Mouse (Mus musculus) MEL (cell line): ENCODE measurements at regions not wholly inside any gene's neighbourhood (a gene's known extent, or its start where the extent isn't known, plus 50 kb on each side); places are given as distances from the start of the nearest gene placed in this dataset.

Source experiments
- DNase-seq: peaks from one replicate; pipeline ENCODE4 v3.0.0; 2011; ENCODE audit warnings: low read depth, low spot score
- H3K27ac ChIP-seq: 2 replicates; pipeline ENCODE4 v1.5.1; 2012; ENCODE audit warnings: low read depth, mild to moderate bottlenecking, control low read depth, low read length, moderate library complexity; ENCODE audit not compliant: control insufficient read depth
- H3K27me3 ChIP-seq, 2 experiments: fragments of 150-350 bp in 1 of 2; sonication (generic) in 1 of 2; 2 replicates each; pipeline ENCODE4 v1.6.1; 2012; ENCODE audit warnings: low read length in 2 of 2, mild to moderate bottlenecking in 2 of 2, improper control_type of control experiment in 1 of 2, moderate library complexity in 1 of 2; ENCODE audit not compliant: insufficient read depth in 2 of 2, control insufficient read depth in 1 of 2
- H3K36me3 ChIP-seq, 2 experiments: 2 replicates each; pipeline ENCODE4 v1.6.1; 2012 to 2014; ENCODE audit warnings: low read length in 2 of 2, improper control_type of control experiment in 1 of 2, inconsistent platforms in 1 of 2, mild to moderate bottlenecking in 1 of 2; ENCODE audit not compliant: insufficient read depth in 2 of 2, control insufficient read depth in 1 of 2
- H3K4me1 ChIP-seq, 2 experiments: fragments of 150-350 bp in 1 of 2; sonication (generic) in 1 of 2; 2 replicates each; pipeline ENCODE4 v1.6.1; 2012; ENCODE audit warnings: low read length in 2 of 2, improper control_type of control experiment in 1 of 2, mild to moderate bottlenecking in 1 of 2; ENCODE audit not compliant: insufficient read depth in 2 of 2, control insufficient read depth in 1 of 2
- H3K4me3 ChIP-seq, 2 experiments: fragments of 150-350 bp in 1 of 2; sonication (generic) in 1 of 2; 2 replicates each; pipeline ENCODE4 v1.5.1; 2012; ENCODE audit warnings: low read depth in 2 of 2, low read length in 2 of 2, mild to moderate bottlenecking in 2 of 2, moderate library complexity in 2 of 2, control low read depth in 1 of 2, improper control_type of control experiment in 1 of 2; ENCODE audit not compliant: control insufficient read depth in 1 of 2, insufficient read depth in 1 of 2
- H3K79me2 ChIP-seq: 2 replicates; pipeline ENCODE4 v1.6.1; 2012; ENCODE audit warnings: mild to moderate bottlenecking, low read length, moderate library complexity; ENCODE audit not compliant: control insufficient read depth, poor library complexity, insufficient read depth
- H3K9ac ChIP-seq: 2 replicates; pipeline ENCODE4 v1.6.1; 2012; ENCODE audit warnings: low read depth, mild to moderate bottlenecking, control low read depth, low read length, moderate library complexity; ENCODE audit not compliant: control insufficient read depth, poor library complexity, severe bottlenecking
- H3K9me3 ChIP-seq: fragments of 150-350 bp; sonication (generic); replicated peaks from 2 replicates; pipeline ENCODE4 v1.6.1; 2012; ENCODE audit warnings: mild to moderate bottlenecking, low read length, improper control_type of control experiment, moderate library complexity; ENCODE audit not compliant: insufficient read depth
- BHLHE40 ChIP-seq: IDR thresholded peaks from 2 replicates; pipeline ENCODE4 v1.6.1; 2012; ENCODE audit warnings: low read depth, mild to moderate bottlenecking, inconsistent platforms, low read length, improper control_type of control experiment, borderline replicate concordance
- CHD1 ChIP-seq: IDR thresholded peaks from 2 replicates; pipeline ENCODE4 v1.6.1; 2012; ENCODE audit warnings: low read depth, mild to moderate bottlenecking, inconsistent platforms, low read length, improper control_type of control experiment
- CTCF ChIP-seq, 3 experiments: IDR thresholded peaks in 2 of 3; conservative IDR thresholded peaks in 1 of 3; 2 replicates each; pipeline ENCODE4 v1.5.1; 2011 to 2012; ENCODE audit warnings: low read length in 3 of 3, low read depth in 2 of 3, mild to moderate bottlenecking in 2 of 3, improper control_type of control experiment in 1 of 3, inconsistent platforms in 1 of 3, mixed read lengths in 1 of 3, moderate library complexity in 1 of 3; ENCODE audit not compliant: control insufficient read depth in 1 of 3, insufficient read depth in 1 of 3, poor library complexity in 1 of 3, severe bottlenecking in 1 of 3
- E2F4 ChIP-seq: IDR thresholded peaks from 2 replicates; pipeline ENCODE4 v1.6.1; 2011; ENCODE audit warnings: low read depth, low read length, improper control_type of control experiment, borderline replicate concordance
- EP300 ChIP-seq, 2 experiments: IDR thresholded peaks; 2 replicates each; pipeline ENCODE4 v1.6.1; 2011; ENCODE audit warnings: improper control_type of control experiment in 2 of 2, low read length in 2 of 2, low read depth in 1 of 2, mild to moderate bottlenecking in 1 of 2
- ETS1 ChIP-seq: IDR thresholded peaks from 2 replicates; pipeline ENCODE4 v1.6.1; 2012; ENCODE audit warnings: low read depth, mild to moderate bottlenecking, inconsistent platforms, low read length, improper control_type of control experiment, moderate library complexity
- GABPA ChIP-seq: IDR thresholded peaks from 2 replicates; pipeline ENCODE4 v1.6.1; 2012; ENCODE audit warnings: low read depth, mild to moderate bottlenecking, inconsistent platforms, low read length, improper control_type of control experiment, moderate library complexity
- MAFK ChIP-seq: IDR thresholded peaks from 2 replicates; pipeline ENCODE4 v1.6.1; 2011; ENCODE audit warnings: low read depth, mild to moderate bottlenecking, low read length, improper control_type of control experiment, borderline replicate concordance
- MEF2A ChIP-seq: IDR thresholded peaks from 2 replicates; pipeline ENCODE4 v1.6.1; 2014; ENCODE audit warnings: low read depth, mild to moderate bottlenecking, inconsistent platforms, low read length, improper control_type of control experiment; ENCODE audit not compliant: poor library complexity, insufficient replicate concordance, severe bottlenecking; ENCODE audit errors: extremely low read depth
- NELFE ChIP-seq: IDR thresholded peaks from 2 replicates; pipeline ENCODE4 v1.6.1; 2011; ENCODE audit warnings: low read depth, low read length, improper control_type of control experiment
- NRF1 ChIP-seq: IDR thresholded peaks from 2 replicates; pipeline ENCODE4 v1.6.1; 2014; ENCODE audit warnings: low read depth, mild to moderate bottlenecking, inconsistent platforms, low read length, improper control_type of control experiment, moderate library complexity; ENCODE audit not compliant: poor library complexity, insufficient read depth, severe bottlenecking
- POLR2A ChIP-seq, 2 experiments: IDR thresholded peaks; 2 replicates each; pipeline ENCODE4 v1.6.1; 2011 to 2012; ENCODE audit warnings: low read length in 2 of 2, mild to moderate bottlenecking in 2 of 2, control low read depth in 1 of 2, improper control_type of control experiment in 1 of 2, low read depth in 1 of 2, moderate library complexity in 1 of 2; ENCODE audit not compliant: control insufficient read depth in 1 of 2, insufficient read depth in 1 of 2, poor library complexity in 1 of 2
- POLR2AphosphoS2 ChIP-seq: IDR thresholded peaks from 2 replicates; pipeline ENCODE4 v1.6.1; 2011; ENCODE audit warnings: low read length, improper control_type of control experiment
- POLR2AphosphoS5 ChIP-seq: IDR thresholded peaks from 2 replicates; pipeline ENCODE4 v1.6.1; 2012; ENCODE audit warnings: low read depth, borderline replicate concordance, mild to moderate bottlenecking, inconsistent platforms, low read length, moderate library complexity, mixed read lengths
- RCOR1 ChIP-seq: IDR thresholded peaks from 2 replicates; pipeline ENCODE4 v1.6.1; 2012; ENCODE audit warnings: low read depth, mild to moderate bottlenecking, inconsistent platforms, low read length, improper control_type of control experiment
- SIN3A ChIP-seq: IDR thresholded peaks from 2 replicates; pipeline ENCODE4 v1.6.1; 2012; ENCODE audit warnings: low read length, improper control_type of control experiment, inconsistent platforms
- SMC3 ChIP-seq: IDR thresholded peaks from 2 replicates; pipeline ENCODE4 v1.6.1; 2011; ENCODE audit warnings: low read depth, low read length, improper control_type of control experiment
- TCF12 ChIP-seq: IDR thresholded peaks from 2 replicates; pipeline ENCODE4 v1.6.1; 2014; ENCODE audit warnings: low read depth, mild to moderate bottlenecking, inconsistent platforms, low read length, improper control_type of control experiment, moderate library complexity
- USF2 ChIP-seq, 2 experiments: IDR thresholded peaks; 2 replicates each; pipeline ENCODE4 v1.6.1; 2011 to 2012; ENCODE audit warnings: improper control_type of control experiment in 2 of 2, low read length in 2 of 2, borderline replicate concordance in 1 of 2, inconsistent platforms in 1 of 2, low read depth in 1 of 2, mild to moderate bottlenecking in 1 of 2; ENCODE audit not compliant: insufficient read depth in 1 of 2
- ZC3H11A ChIP-seq: IDR thresholded peaks from 2 replicates; pipeline ENCODE4 v1.6.1; 2012; ENCODE audit warnings: low read depth, mild to moderate bottlenecking, inconsistent platforms, low read length, improper control_type of control experiment
- ZKSCAN1 ChIP-seq: IDR thresholded peaks from 2 replicates; pipeline ENCODE4 v1.6.1; 2012; ENCODE audit warnings: low read depth, mild to moderate bottlenecking, inconsistent platforms, low read length, improper control_type of control experiment, moderate library complexity
- ZMIZ1 ChIP-seq: IDR thresholded peaks from 2 replicates; pipeline ENCODE4 v1.6.1; 2012; ENCODE audit warnings: low read depth, mild to moderate bottlenecking, inconsistent platforms, low read length, improper control_type of control experiment, moderate library complexity

- TF ChIP-seq CTCF (IDR thresholded peaks at IDR 0.05 in 2 of 3, conservative IDR thresholded peaks at IDR 0.05 in 1 of 3; ENCODE audit: control insufficient read depth in 1 of 3, insufficient read depth in 1 of 3, low read depth in 2 of 3, low read length in 3 of 3, poor library complexity in 1 of 3, severe bottlenecking in 1 of 3): no peak
- no peak for TF ChIP-seq SMC3
- no peak for TF ChIP-seq E2F4
- TF ChIP-seq ZC3H11A: no peak
- TF ChIP-seq EP300 (IDR thresholded peaks at IDR 0.05; ENCODE audit: low read depth in 1 of 2, low read length in 2 of 2): no peak
- no peak for TF ChIP-seq GABPA
- TF ChIP-seq SIN3A: no peak
- no peak for TF ChIP-seq TCF12
- no peak for TF ChIP-seq POLR2AphosphoS2
- TF ChIP-seq NELFE: no peak
- no peak for TF ChIP-seq ZMIZ1
- no peak for TF ChIP-seq CHD1
- TF ChIP-seq USF2 (IDR thresholded peaks at IDR 0.05; ENCODE audit: borderline replicate concordance in 1 of 2, insufficient read depth in 1 of 2, low read depth in 1 of 2, low read length in 2 of 2): no peak
- TF ChIP-seq BHLHE40: no peak
- no peak for TF ChIP-seq POLR2AphosphoS5
- TF ChIP-seq NRF1: no peak
- no peak for TF ChIP-seq MAFK
- no peak for TF ChIP-seq ZKSCAN1
- TF ChIP-seq RCOR1: no peak
- Histone ChIP-seq H3K9me3 (no peaks in the 10 kb centered on the region), H3K79me2 (no peaks in the 10 kb centered on the region), H3K27ac (no peak overlapping the region), H3K9ac (no peak overlapping the region), H3K4me1 (no peaks in the 10 kb centered on the region), H3K27me3 (no peaks in the 10 kb centered on the region), H3K4me3 (no peak overlapping the region), H3K36me3 (no peaks in the 10 kb centered on the region)
- no peak for DNase-seq
Observed at GRCm38 (mm10) chr3:61849317-61849716, 483.6 kb upstream of the B430305J03Rik start.

GRCm38 (mm10) chr3:61846703-61847102, 481.0 kb upstream of the B430305J03Rik start:
- Histone ChIP-seq H3K9me3 (no peaks in the 10 kb centered on the region), H3K27me3 (no peaks in the 10 kb centered on the region; a peak in 1 of 4 replicates), H3K4me1 (no peaks in the 10 kb centered on the region), H3K36me3 (no peaks in the 10 kb centered on the region), H3K27ac (no peak overlapping the region), H3K4me3 (no peak overlapping the region), H3K79me2 (no peaks in the 10 kb centered on the region), H3K9ac (no peak overlapping the region)
- TF ChIP-seq SMC3 (no peak), ETS1 (no peak), NRF1 (no peak), POLR2AphosphoS5 (no peak), ZKSCAN1 (no peak), POLR2AphosphoS2 (no peak), EP300 (IDR thresholded peaks at IDR 0.05; ENCODE audit: low read depth in 1 of 2, low read length in 2 of 2) (no peak), ZMIZ1 (no peak), CTCF (IDR thresholded peaks at IDR 0.05 in 2 of 3, conservative IDR thresholded peaks at IDR 0.05 in 1 of 3; ENCODE audit: control insufficient read depth in 1 of 3, insufficient read depth in 1 of 3, low read depth in 2 of 3, low read length in 3 of 3, poor library complexity in 1 of 3, severe bottlenecking in 1 of 3) (no peak), SIN3A (no peak), MEF2A (no peak), POLR2A (IDR thresholded peaks at IDR 0.05; ENCODE audit: control insufficient read depth in 1 of 2, insufficient read depth in 1 of 2, low read depth in 1 of 2, low read length in 2 of 2, poor library complexity in 1 of 2) (no peak)
- no peak for DNase-seq
